Mouse (Mus musculus) embryonic facial prominence, embryonic 15.5 days (tissue): ENCODE results near the gene Zfp346. TPM values are rescaled to one million over a fixed set of nuclear protein-coding genes. Genes with fewer than 3 reads are reported as not detected.

Source experiments
- ATAC-seq: fragments of 200-750 bp; cut with Nextera tagmentation; 2 replicates; pipeline ENCODE4 v1.8.0; 2017; ENCODE audit warnings: low read depth, moderate TSS enrichment; ENCODE audit not compliant: insufficient number of reproducible peaks, low FRiP score, low TSS enrichment
- H3K27ac ChIP-seq: fragments of 300-500 bp; sonication (generic); replicated peaks from 2 replicates; pipeline ENCODE4 v1.5.1; 2015; ENCODE audit warnings: mild to moderate bottlenecking, inconsistent platforms
- H3K27me3 ChIP-seq: fragments of 300-500 bp; sonication (generic); 2 replicates; pipeline ENCODE4 v1.6.1; 2015; ENCODE audit warnings: inconsistent platforms
- H3K36me3 ChIP-seq: fragments of 300-500 bp; sonication (generic); 2 replicates; pipeline ENCODE4 v1.6.1; 2015; ENCODE audit warnings: mild to moderate bottlenecking, inconsistent platforms
- H3K4me1 ChIP-seq: fragments of 300-500 bp; sonication (generic); 2 replicates; pipeline ENCODE4 v1.6.1; 2015; ENCODE audit warnings: inconsistent platforms
- H3K4me2 ChIP-seq: fragments of 300-500 bp; sonication (generic); replicated peaks from 2 replicates; pipeline ENCODE4 v1.6.1; 2015; ENCODE audit warnings: mild to moderate bottlenecking, inconsistent platforms
- H3K4me3 ChIP-seq: fragments of 300-500 bp; sonication (generic); replicated peaks from 2 replicates; pipeline ENCODE4 v1.5.1; 2015; ENCODE audit warnings: mild to moderate bottlenecking, inconsistent platforms
- H3K9ac ChIP-seq: fragments of 300-500 bp; sonication (generic); 2 replicates; pipeline ENCODE4 v1.6.1; 2015; ENCODE audit warnings: inconsistent platforms
- H3K9me3 ChIP-seq: fragments of 300-500 bp; sonication (generic); replicated peaks from 2 replicates; pipeline ENCODE4 v1.6.1; 2016; ENCODE audit warnings: inconsistent platforms
- WGBS: fragments of 180-500 bp; shearing (Covaris S2); methylation state at CpG from one replicate; pipeline ENCODE4 v1.1.7; 2015; 5-methylcytosine and 5-hydroxymethylcytosine counted together
- polyA plus RNA-seq: library from polyadenylated mRNA; unstranded; fragments of >200 nt; fragmentation: Nextera tagmentation; extraction: Ambion mirVana; gene quantifications from 2 replicates; pipeline ENCODE4 v1.2.1, GENCODE M21; 2015

Zfp346 gene
- polyA plus RNA-seq, 1 experiment from 2014 or later = 24.3 TPM

DNA sequence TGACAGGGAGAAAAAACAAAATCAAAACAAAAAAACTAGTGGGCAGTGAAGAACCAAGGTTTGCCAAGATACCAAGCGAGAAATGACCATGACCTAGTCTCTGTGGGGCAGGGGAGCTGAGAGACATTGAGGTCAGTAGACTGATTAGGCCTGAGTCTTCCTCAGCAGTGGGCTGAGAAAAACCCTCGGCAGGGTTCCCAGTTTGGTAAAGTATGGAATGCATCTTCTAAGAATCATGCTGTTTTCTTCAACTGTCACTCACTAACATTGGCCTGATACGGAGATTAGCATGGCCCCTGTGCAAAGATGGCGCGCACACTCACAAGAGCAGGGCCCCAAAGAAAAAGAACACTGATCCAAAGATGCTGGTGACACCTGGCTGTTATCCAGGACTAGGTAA, 48.8 kb downstream of the Zfp346 start:
- Histone ChIP-seq H3K4me3 (peak overlapping the region; percentile 59; the same call in 1 of the 2 replicates), H3K9me3 (no peaks in the 10 kb centered on the region), H3K27ac (no peak overlapping the region), H3K9ac (no peak overlapping the region), H3K27me3 (peaks cover 13% of the 10 kb centered on the region; the same call in 1 of the 2 replicates), H3K4me2 (no peak overlapping the region), H3K36me3 (no peaks in the 10 kb centered on the region), H3K4me1 (peaks cover 12% of the 10 kb centered on the region)
- WGBS = 81% methylated on average over 5 of the region's 5 CpGs
- no peak for ATAC-seq

GRCm38 (mm10) chr13:55162365-55162764, 57.3 kb downstream of the Zfp346 start:
- Histone ChIP-seq H3K4me1 (no peaks in the 10 kb centered on the region), H3K27me3 (no peaks in the 10 kb centered on the region), H3K4me2 (no peak overlapping the region), H3K36me3 (no peaks in the 10 kb centered on the region), H3K27ac (no peak overlapping the region), H3K9me3 (no peaks in the 10 kb centered on the region), H3K9ac (no peak overlapping the region), H3K4me3 (no peak overlapping the region)
- no peak for ATAC-seq
- 46% methylated on average over 7 of the region's 7 CpGs for WGBS

GRCm38 (mm10) chr13:55163553-55163952, 58.4 kb downstream of the Zfp346 start:
- Histone ChIP-seq H3K27me3 (no peaks in the 10 kb centered on the region), H3K9me3 (no peaks in the 10 kb centered on the region), H3K4me2 (no peak overlapping the region), H3K27ac (no peak overlapping the region), H3K36me3 (no peaks in the 10 kb centered on the region), H3K4me3 (no peak overlapping the region), H3K4me1 (peaks cover 9% of the 10 kb centered on the region), H3K9ac (no peak overlapping the region)
- ATAC-seq = no peak
- WGBS = 58% methylated on average over 5 of the region's 5 CpGs

DNA sequence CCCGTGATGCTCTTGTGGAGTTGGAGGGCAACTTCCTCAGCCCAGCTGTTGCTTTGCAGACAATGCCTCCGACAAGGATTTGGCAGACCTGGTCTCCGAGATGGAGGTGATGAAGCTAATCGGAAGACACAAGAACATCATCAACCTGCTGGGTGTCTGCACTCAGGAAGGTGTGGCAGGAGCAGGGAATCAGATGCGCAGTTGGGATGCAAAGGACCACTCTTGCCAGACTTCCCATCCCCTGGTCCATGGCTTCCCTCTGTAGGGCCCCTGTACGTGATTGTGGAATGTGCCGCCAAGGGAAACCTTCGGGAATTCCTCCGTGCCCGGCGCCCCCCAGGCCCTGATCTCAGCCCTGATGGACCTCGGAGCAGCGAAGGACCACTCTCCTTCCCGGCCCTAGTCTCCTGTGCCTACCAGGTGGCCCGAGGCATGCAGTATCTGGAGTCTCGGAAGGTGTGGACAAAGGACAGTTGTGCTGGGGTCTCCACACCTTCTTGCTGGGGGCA, 60.8 kb downstream of the Zfp346 start:
- no peaks in the 10 kb centered on the region for H3K9me3 ChIP-seq
- H3K36me3 ChIP-seq = no peaks in the 10 kb centered on the region
- WGBS = 91% methylated on average over 16 of the region's 16 CpGs

DNA sequence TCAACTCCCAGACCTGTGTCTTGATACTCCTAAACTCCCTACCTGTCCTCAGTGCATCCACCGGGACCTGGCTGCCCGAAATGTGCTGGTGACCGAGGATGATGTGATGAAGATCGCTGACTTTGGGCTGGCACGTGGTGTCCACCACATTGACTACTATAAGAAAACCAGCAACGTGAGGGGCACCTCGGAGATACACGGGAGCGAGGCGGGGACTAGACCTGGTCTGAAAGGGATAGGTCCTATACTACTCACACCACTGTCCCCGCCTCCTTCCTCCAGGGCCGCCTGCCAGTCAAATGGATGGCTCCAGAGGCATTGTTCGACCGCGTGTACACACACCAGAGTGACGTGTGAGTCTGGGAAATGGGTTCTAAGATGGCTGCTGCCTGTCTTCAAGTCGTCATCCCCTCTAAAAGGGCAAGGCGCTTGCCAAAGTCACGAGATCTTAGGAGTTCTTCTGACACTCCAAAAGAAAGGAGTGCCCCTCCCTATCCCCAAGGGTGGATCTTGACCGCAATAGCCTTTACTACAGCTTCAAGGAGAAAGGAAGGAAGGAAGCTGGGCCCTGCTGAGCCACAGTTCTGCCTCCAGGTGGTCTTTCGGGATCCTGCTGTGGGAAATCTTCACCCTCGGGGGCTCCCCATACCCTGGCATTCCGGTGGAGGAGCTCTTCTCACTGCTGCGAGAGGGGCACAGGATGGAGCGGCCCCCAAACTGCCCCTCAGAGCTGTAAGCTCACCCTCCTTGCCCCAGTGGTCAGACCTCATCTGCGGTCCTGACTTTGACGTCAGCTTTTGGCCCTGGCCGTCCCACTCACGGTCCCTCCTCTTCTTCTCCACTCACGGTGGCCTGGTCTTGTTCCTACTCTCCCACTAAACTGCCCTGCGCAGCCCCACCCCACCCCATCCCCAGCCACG, 62.0 kb downstream of the Zfp346 start:
- ATAC-seq = no peak
- Histone ChIP-seq H3K9me3 (no peaks in the 10 kb centered on the region), H3K4me1 (peaks cover 33% of the 10 kb centered on the region), H3K36me3 (no peaks in the 10 kb centered on the region), H3K4me3 (no peak overlapping the region), H3K27me3 (no peaks in the 10 kb centered on the region), H3K4me2 (no peak overlapping the region), H3K9ac (no peak overlapping the region), H3K27ac (peak overlapping the region; percentile 67; the same call in 1 of the 2 replicates)
- 90% methylated on average over 32 of the region's 32 CpGs for WGBS

More for the DNA sequence above, 60.8 kb downstream of the Zfp346 start:
- H3K4me3 ChIP-seq = no peak overlapping the region
- no peak overlapping the region for H3K4me2 ChIP-seq
- peaks cover 21% of the 10 kb centered on the region for H3K4me1 ChIP-seq
- H3K27ac ChIP-seq = no peak overlapping the region
- H3K27me3 ChIP-seq = no peaks in the 10 kb centered on the region
- H3K9ac ChIP-seq = no peak overlapping the region
- no peak for ATAC-seq

- WGBS = 80% methylated on average over 11 of the region's 11 CpGs
- no peak for ATAC-seq
- H3K9ac ChIP-seq = no peak overlapping the region
- H3K4me1 ChIP-seq = peaks cover 37% of the 10 kb centered on the region
- no peaks in the 10 kb centered on the region for H3K36me3 ChIP-seq
- H3K27ac ChIP-seq = peak overlapping the region; percentile 67; the same call in 1 of the 2 replicates
- no peaks in the 10 kb centered on the region for H3K27me3 ChIP-seq
- no peak overlapping the region for H3K4me3 ChIP-seq
- H3K4me2 ChIP-seq = no peak overlapping the region
- no peaks in the 10 kb centered on the region for H3K9me3 ChIP-seq
These were observed 62.7 kb downstream of the Zfp346 start for GRCm38 (mm10) chr13:55167798-55168197.

- H3K4me1 ChIP-seq = peaks cover 37% of the 10 kb centered on the region
- H3K27me3 ChIP-seq = no peaks in the 10 kb centered on the region
- H3K9ac ChIP-seq = no peak overlapping the region
- no peak overlapping the region for H3K4me2 ChIP-seq
- H3K9me3 ChIP-seq = no peaks in the 10 kb centered on the region
- no peak overlapping the region for H3K4me3 ChIP-seq
- no peak for ATAC-seq
- peak overlapping the region; percentile 67 for H3K27ac ChIP-seq
- no peaks in the 10 kb centered on the region for H3K36me3 ChIP-seq
- 71% methylated on average over 5 of the region's 5 CpGs for WGBS
These were observed 63.1 kb downstream of the Zfp346 start for GRCm38 (mm10) chr13:55168255-55168654.

DNA sequence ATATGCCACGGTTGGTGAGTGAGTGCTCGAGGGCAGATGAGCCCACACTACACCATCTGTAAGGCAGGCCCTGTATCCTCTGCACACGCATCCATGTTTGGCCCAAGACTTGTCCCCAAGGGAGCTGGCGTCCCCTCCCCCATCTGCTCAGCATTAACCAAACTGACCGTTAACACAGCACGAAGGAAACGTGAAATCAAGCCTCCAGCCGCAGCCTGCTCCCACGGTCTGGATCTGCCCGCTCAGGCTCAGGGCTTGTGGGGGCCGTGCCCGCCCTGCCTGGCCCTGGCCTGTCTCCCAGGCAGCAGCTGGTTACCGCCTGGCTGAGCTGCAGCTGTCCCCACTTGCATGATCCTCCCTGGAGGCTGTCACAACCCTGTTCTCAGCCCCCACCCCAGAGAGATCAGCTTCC, 63.9 kb downstream of the Zfp346 start:
- Histone ChIP-seq H3K9me3 (no peaks in the 10 kb centered on the region), H3K27me3 (no peaks in the 10 kb centered on the region), H3K27ac (peak overlapping the region; percentile 67), H3K36me3 (no peaks in the 10 kb centered on the region), H3K4me1 (peaks cover 37% of the 10 kb centered on the region), H3K4me3 (no peak overlapping the region), H3K4me2 (0 out of 2 replicates have a peak overlapping the region, but pooled peaks have one; percentile 4), H3K9ac (no peak overlapping the region)
- WGBS = 28% methylated on average over 13 of the region's 13 CpGs
- peak; percentile 86 for ATAC-seq

- WGBS = 8% methylated on average over 26 of the region's 26 CpGs
- no peak overlapping the region for H3K9ac ChIP-seq
- peak overlapping the region; percentile 19 for H3K4me3 ChIP-seq
- no peaks in the 10 kb centered on the region for H3K9me3 ChIP-seq
- ATAC-seq = peak; percentile 76
- no peaks in the 10 kb centered on the region for H3K36me3 ChIP-seq
- H3K27ac ChIP-seq = peak overlapping the region; percentile 87
- H3K27me3 ChIP-seq = no peaks in the 10 kb centered on the region
- H3K4me2 ChIP-seq = peak overlapping the region; percentile 44
- H3K4me1 ChIP-seq = peaks cover 37% of the 10 kb centered on the region
These were observed 66.6 kb downstream of the Zfp346 start for GRCm38 (mm10) chr13:55171517-55172335.

GRCm38 (mm10) chr13:55172336-55172770, 67.2 kb downstream of the Zfp346 start:
- H3K27me3 ChIP-seq = no peaks in the 10 kb centered on the region
- ATAC-seq = no peak
- H3K4me2 ChIP-seq = peak overlapping the region; percentile 44; the same call in 1 of the 2 replicates
- peak overlapping the region; percentile 87 for H3K27ac ChIP-seq
- peaks cover 37% of the 10 kb centered on the region for H3K4me1 ChIP-seq
- H3K4me3 ChIP-seq = no peak overlapping the region
- H3K36me3 ChIP-seq = no peaks in the 10 kb centered on the region
- H3K9me3 ChIP-seq = no peaks in the 10 kb centered on the region
- 30% methylated on average over 7 of the region's 7 CpGs for WGBS
- H3K9ac ChIP-seq = no peak overlapping the region

DNA sequence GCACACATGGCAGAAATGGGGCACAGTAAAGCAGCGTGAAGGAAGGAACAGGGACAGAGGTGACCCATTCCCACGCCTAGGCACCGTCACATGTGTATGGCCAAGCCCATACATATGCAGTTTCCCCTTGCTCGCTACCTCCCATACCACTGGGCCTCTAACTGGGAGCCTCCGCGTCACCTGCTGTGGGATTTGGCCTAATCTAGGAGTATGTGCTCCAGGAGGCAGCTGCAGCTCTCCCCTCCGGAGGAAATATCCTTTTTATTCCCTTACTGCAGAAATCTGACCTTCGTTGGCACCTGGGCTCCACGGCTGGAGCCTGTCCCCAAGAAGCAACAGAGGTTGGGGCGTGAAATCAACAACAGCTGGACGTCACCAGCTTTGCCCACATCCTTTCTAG, 69.2 kb downstream of the Zfp346 start:
- 0 out of 2 replicates have a peak overlapping the region, but pooled peaks have one; percentile 1 for H3K27ac ChIP-seq
- 65% methylated on average over 11 of the region's 11 CpGs for WGBS
- H3K36me3 ChIP-seq = no peaks in the 10 kb centered on the region
- no peaks in the 10 kb centered on the region for H3K9me3 ChIP-seq
- H3K4me2 ChIP-seq = no peak overlapping the region
- ATAC-seq = 0 out of 2 replicates have a peak, but pooled peaks have one; percentile 25
- H3K4me3 ChIP-seq = no peak overlapping the region
- H3K9ac ChIP-seq = no peak overlapping the region
- H3K4me1 ChIP-seq = peaks cover 20% of the 10 kb centered on the region
- no peaks in the 10 kb centered on the region for H3K27me3 ChIP-seq
